24 mouse cellular contexts compared by ENCODE assay signal in genomic region chr11:101251031-101251430, GRCm38 (mm10). TPM values are rescaled to one million over a fixed set of nuclear protein-coding genes. Genes with fewer than 3 reads are reported as not detected.
DNase-seq lines count a peak whose midpoint lies in the region; ATAC-seq lines count a peak whose summit lies in the region.
"Had no signal": no experiment of that assay in that cellular context is flagged by ENCODE, and none has a peak within 500 bp of the region (broad histone marks: within the 10 kb centered on the region; RNA-seq: fewer than 3 reads in every experiment).

No protein-coding gene starts in this region.

- peaks cover 3% of the 10 kb centered on the region; the same call in 1 of the 2 replicates for H3K36me3 ChIP-seq in kidney, embryonic 14.5 days (ENCODE audit: control insufficient read depth, insufficient read depth, low read length)
- H3K36me3 ChIP-seq in liver, embryonic 13.5 days: peaks cover 2% of the 10 kb centered on the region; the same call in 1 of the 2 replicates
- H3K36me3 ChIP-seq: heart, embryonic 15.5 days; hindbrain, embryonic 13.5 days had no signal

- peak; percentile 65 for DNase-seq in kidney, adult 11 months
- DNase-seq in liver, embryonic 13.5 days: no peak
- no peak for DNase-seq in liver
- peak; percentile 42 to 70 for DNase-seq in kidney, postnatal 36 days
- DNase-seq in left cerebral cortex, postnatal 4 days: no peak
- DNase-seq: adrenal gland, adult 8-10 months; adrenal gland, postnatal 25 days; cerebellum, adult 11-12 months; cerebellum, adult 8-10 months; cerebellum, postnatal 10 days; forebrain, postnatal 0 days; gastrocnemius, postnatal 25 days; heart, adult 18-20 months; heart, postnatal 10 days; heart, postnatal 36 days had no signal

- intact Hi-C loops in left cerebral cortex, postnatal 4 days (cut with DNase I): no loop called here

- no peak overlapping the region for H3K4me2 ChIP-seq in kidney, embryonic 14.5 days (replicated peaks; ENCODE audit: low read depth, low read length)
- no peak overlapping the region for H3K4me2 ChIP-seq in liver, embryonic 13.5 days
- H3K4me2 ChIP-seq: forebrain, embryonic 13.5 days; heart, embryonic 12.5 days; heart, embryonic 15.5 days; hindbrain, embryonic 13.5 days had no signal

- no peak overlapping the region for H3K4me3 ChIP-seq in kidney, embryonic 14.5 days (ENCODE audit: low read length)
- no peak overlapping the region for H3K4me3 ChIP-seq in liver, embryonic 13.5 days (replicated peaks)
- H3K4me3 ChIP-seq: forebrain, embryonic 10.5 days; forebrain, embryonic 13.5 days; heart, embryonic 12.5 days; heart, embryonic 15.5 days; hindbrain, embryonic 10.5 days; hindbrain, embryonic 13.5 days had no signal

- 67% methylated on average over 2 of the region's 2 CpGs for WGBS in kidney, embryonic 14.5 days
- 50% methylated on average over 2 of the region's 2 CpGs for WGBS in liver, embryonic 13.5 days (ENCODE audit: insufficient replicate concordance)

- H3K9me3 ChIP-seq in kidney, embryonic 14.5 days (ENCODE audit: control insufficient read depth, low read length): no peaks in the 10 kb centered on the region
- no peaks in the 10 kb centered on the region for H3K9me3 ChIP-seq in liver, embryonic 13.5 days (replicated peaks)
- H3K9me3 ChIP-seq: forebrain, embryonic 10.5 days; forebrain, embryonic 13.5 days; heart, embryonic 12.5 days; heart, embryonic 15.5 days; hindbrain, embryonic 10.5 days; hindbrain, embryonic 13.5 days had no signal

- no peaks in the 10 kb centered on the region for H3K27me3 ChIP-seq in kidney, embryonic 14.5 days (ENCODE audit: control insufficient read depth, insufficient read depth, low read length)
- peaks cover 26% of the 10 kb centered on the region for H3K27me3 ChIP-seq in liver, embryonic 13.5 days

- no peak overlapping the region for H3K27ac ChIP-seq in kidney, embryonic 14.5 days (ENCODE audit: low read depth, low read length)
- peak overlapping the region; percentile 44 for H3K27ac ChIP-seq in liver, embryonic 13.5 days
- H3K27ac ChIP-seq: forebrain, embryonic 10.5 days; forebrain, embryonic 13.5 days; heart, embryonic 15.5 days; hindbrain, embryonic 10.5 days; hindbrain, embryonic 13.5 days had no signal

- no peak for ATAC-seq in kidney, embryonic 14.5 days (ENCODE audit: low FRiP score, low TSS enrichment)
- no peak for ATAC-seq in liver, embryonic 13.5 days (ENCODE audit: low read depth)
- ATAC-seq: activated CD4-positive, CD25-positive, alpha-beta regulatory T cell, adult 4 months; forebrain, embryonic 13.5 days; forebrain, postnatal 0 days; hindbrain, embryonic 16.5 days had no signal

- H3K9ac ChIP-seq in kidney, embryonic 14.5 days (ENCODE audit: low read depth, low read length): no peak overlapping the region; the same call in 1 of the 2 replicates
- no peak overlapping the region for H3K9ac ChIP-seq in liver, embryonic 13.5 days
- H3K9ac ChIP-seq: forebrain, embryonic 13.5 days; forebrain, postnatal 0 days; heart, embryonic 12.5 days; heart, embryonic 15.5 days; hindbrain, embryonic 13.5 days had no signal

- H3K4me1 ChIP-seq in kidney, embryonic 14.5 days (ENCODE audit: control insufficient read depth, insufficient read depth, low read length): peaks cover 27% of the 10 kb centered on the region
- H3K4me1 ChIP-seq in liver, embryonic 13.5 days (replicated peaks): peaks cover 53% of the 10 kb centered on the region

RNA-seq across cellular contexts. Expression of gene Vps25, which starts 2.5 kb away (rescaled TPM):
- polyA plus RNA-seq in kidney, embryonic 14.5 days (2014; fragmentation: Nextera tagmentation; extraction: Ambion mirVana): 154 and 160 TPM in 2 replicates
- 98.5 and 99.4 TPM in 2 replicates for polyA plus RNA-seq in liver, embryonic 13.5 days (2015; fragmentation: Nextera tagmentation; extraction: Ambion mirVana)
- 10 to 100 TPM; 76.2 to 77.1 TPM for total RNA-seq in left cerebral cortex, postnatal 4 days (2021)

RNA-seq across cellular contexts. Expression of gene Ramp2, which starts 5.2 kb away (rescaled TPM):
- polyA plus RNA-seq in kidney, embryonic 14.5 days (2014; fragmentation: Nextera tagmentation; extraction: Ambion mirVana): 248 and 275 TPM in 2 replicates
- polyA plus RNA-seq in liver, embryonic 13.5 days (2015; fragmentation: Nextera tagmentation; extraction: Ambion mirVana): 23.4 and 25.4 TPM in 2 replicates
- total RNA-seq in left cerebral cortex, postnatal 4 days (2021): 10 to 100 TPM; 56.2 to 64.0 TPM
- polyA plus RNA-seq: activated CD4-positive, CD25-positive, alpha-beta regulatory T cell, adult 4 months had no signal

RNA-seq across cellular contexts. Expression of gene Wnk4, which starts 9.3 kb away (rescaled TPM):
- polyA plus RNA-seq in kidney, embryonic 14.5 days (2014; fragmentation: Nextera tagmentation; extraction: Ambion mirVana): 18.9 and 28.1 TPM in 2 replicates
- 5.5 and 7.9 TPM in 2 replicates for polyA plus RNA-seq in liver, embryonic 13.5 days (2015; fragmentation: Nextera tagmentation; extraction: Ambion mirVana)
- total RNA-seq in left cerebral cortex, postnatal 4 days (2021): 1 to 10 TPM; 5.4 to 6.2 TPM

RNA-seq across cellular contexts. Expression of gene Ezh1, which starts 24.8 kb away (rescaled TPM):
- polyA plus RNA-seq in kidney, embryonic 14.5 days (2014; fragmentation: Nextera tagmentation; extraction: Ambion mirVana): 18.2 and 27.4 TPM in 2 replicates
- 6.6 and 7.4 TPM in 2 replicates for polyA plus RNA-seq in liver, embryonic 13.5 days (2015; fragmentation: Nextera tagmentation; extraction: Ambion mirVana)
- 10 to 100 TPM; 34.3 to 36.6 TPM for total RNA-seq in left cerebral cortex, postnatal 4 days (2021)

RNA-seq across cellular contexts. Expression of gene Cntd1, which starts 27.8 kb away (rescaled TPM):
- polyA plus RNA-seq in kidney, embryonic 14.5 days (2014; fragmentation: Nextera tagmentation; extraction: Ambion mirVana): 1.2 and 1.7 TPM in 2 replicates
- polyA plus RNA-seq in liver, embryonic 13.5 days (2015; fragmentation: Nextera tagmentation; extraction: Ambion mirVana): 0.63 and 0.85 TPM in 2 replicates
- under 1 TPM; 0.30 to 0.68 TPM for total RNA-seq in left cerebral cortex, postnatal 4 days (2021)

Comparison
In these comparisons a context has a peak if more than half of its experiments do, and no peak if none do; other contexts are left out.
1. DNase-seq: peak in kidney, adult 11 months (single experiment) and kidney, postnatal 36 days (2 of 2); none in liver, embryonic 13.5 days (single experiment), liver (single experiment) and left cerebral cortex, postnatal 4 days (single experiment).